Mouse (Mus musculus) forebrain, postnatal 0 days (tissue): Measurements from ENCODE around the gene Zfp710. TPM values are rescaled to one million over a fixed set of nuclear protein-coding genes. Genes with fewer than 3 reads are reported as not detected.
"Not testable (repeated sequence)": the region's sequence is repeated elsewhere in the genome, so short reads cannot be mapped to it uniquely, and the experiment has no call there.

ENCODE experiments used
- ATAC-seq: fragments of 200-750 bp; cut with Nextera tagmentation; 2 replicates; pipeline ENCODE4 v1.8.0; 2017; ENCODE audit warnings: mild to moderate bottlenecking, moderate library complexity
- DNase-seq: peaks from one replicate; pipeline ENCODE4 v3.0.0-alpha.2; 2015
- H3K27ac ChIP-seq: fragments of 300-500 bp; sonication (generic); 2 replicates; pipeline ENCODE4 v1.5.1; 2014; ENCODE audit warnings: low read depth, mild to moderate bottlenecking, antibody characterized with exemption, low read length, moderate library complexity, mixed read lengths
- H3K27me3 ChIP-seq: fragments of 300-500 bp; sonication (generic); 2 replicates; pipeline ENCODE4 v1.6.1; 2014; ENCODE audit warnings: mild to moderate bottlenecking, low read length, mixed read lengths; ENCODE audit not compliant: insufficient read depth
- H3K36me3 ChIP-seq: fragments of 300-500 bp; sonication (generic); 2 replicates; pipeline ENCODE4 v1.6.1; 2014; ENCODE audit warnings: mild to moderate bottlenecking, moderate library complexity; ENCODE audit not compliant: insufficient read depth
- H3K4me1 ChIP-seq: fragments of 300-500 bp; sonication (generic); 2 replicates; pipeline ENCODE4 v1.6.1; 2014; ENCODE audit warnings: antibody characterized with exemption; ENCODE audit not compliant: insufficient read depth
- H3K4me2 ChIP-seq: fragments of 300-500 bp; sonication (generic); 2 replicates; pipeline ENCODE4 v1.6.1; 2014; ENCODE audit warnings: low read depth, mild to moderate bottlenecking, moderate library complexity
- H3K4me3 ChIP-seq: fragments of 300-500 bp; sonication (generic); 2 replicates; pipeline ENCODE4 v1.5.1; 2014; ENCODE audit warnings: low read depth, low read length, mixed read lengths
- H3K9ac ChIP-seq: fragments of 300-500 bp; sonication (generic); 2 replicates; pipeline ENCODE4 v1.6.1; 2014; ENCODE audit warnings: mild to moderate bottlenecking
- H3K9me3 ChIP-seq: fragments of 300-500 bp; sonication (generic); 2 replicates; pipeline ENCODE4 v1.6.1; 2016; ENCODE audit warnings: low read length
- CTCF ChIP-seq: sonication (generic); IDR thresholded peaks from 2 replicates; pipeline ENCODE4 v1.5.1; 2016; ENCODE audit warnings: antibody characterized with exemption, control low read depth, low read depth
- WGBS: fragments of 180-500 bp; shearing (Covaris S2); extraction: QIAGEN DNeasy Blood & Tissue Kit; methylation state at CpG from one replicate; pipeline ENCODE4 v1.1.7; 2014; 5-methylcytosine and 5-hydroxymethylcytosine counted together
- polyA plus RNA-seq: library from polyadenylated mRNA; unstranded; fragments of >200 nt; fragmentation: Nextera tagmentation; extraction: Ambion mirVana; gene quantifications from 2 replicates; pipeline ENCODE4 v1.2.1, GENCODE M21; 2015
- total RNA-seq: library from RNA; depleted of rRNA; stranded (reverse); fragments of >200 nt; gene quantifications from 2 replicates; pipeline ENCODE4 v1.2.3, GENCODE M21; 2014; rRNA removed

The Zfp710 gene
- total and polyA plus RNA-seq, 2 experiments from 2014 or later, result 12.3 to 30.6 TPM

DNA sequence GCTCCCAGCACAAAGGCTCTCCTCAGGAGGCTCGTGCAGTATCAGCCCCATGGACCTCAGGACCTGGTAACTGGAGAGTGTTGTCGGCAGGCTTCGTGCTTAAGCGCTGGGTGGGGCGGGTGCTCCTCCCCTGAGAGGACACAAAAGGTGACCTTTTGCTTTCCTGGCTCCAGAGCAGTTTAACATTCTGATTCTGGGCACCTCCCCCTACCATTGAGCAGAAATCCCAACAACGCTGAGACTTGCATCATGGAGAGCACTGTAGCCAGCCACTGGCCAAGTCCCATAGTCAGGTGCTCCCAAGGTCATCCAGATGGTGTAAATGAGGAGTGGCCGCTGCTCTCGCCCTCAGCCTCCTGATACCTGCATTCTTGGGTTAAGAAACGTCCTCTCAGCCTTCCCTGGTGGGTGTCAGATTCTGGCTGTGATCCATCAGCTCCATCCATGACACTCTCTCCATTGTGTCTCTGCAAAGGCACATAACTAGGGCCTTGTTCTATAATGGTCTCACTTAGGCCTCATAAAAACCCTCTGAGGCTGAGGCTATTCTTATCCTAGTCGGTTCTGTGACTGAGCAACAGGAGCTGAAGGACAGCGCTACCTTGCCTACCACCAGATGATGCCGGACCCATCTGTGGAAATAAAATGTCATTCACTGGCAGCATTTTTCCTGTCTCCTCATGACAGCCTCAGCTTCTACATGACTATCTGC lies 105.9 kb downstream of the Zfp710 start:
- Histone ChIP-seq H3K4me1 (no peaks in the 10 kb centered on the region), H3K4me2 (no peak overlapping the region), H3K4me3 (no peak overlapping the region), H3K36me3 (no peaks in the 10 kb centered on the region), H3K9me3 (no peaks in the 10 kb centered on the region), H3K9ac (no peak overlapping the region), H3K27ac (no peak overlapping the region), H3K27me3 (no peaks in the 10 kb centered on the region)
- DNase-seq (no peak), ATAC-seq (no peak)
- TF ChIP-seq CTCF, result no peak
- 43% methylated on average over 12 of the region's 12 CpGs for WGBS

DNA sequence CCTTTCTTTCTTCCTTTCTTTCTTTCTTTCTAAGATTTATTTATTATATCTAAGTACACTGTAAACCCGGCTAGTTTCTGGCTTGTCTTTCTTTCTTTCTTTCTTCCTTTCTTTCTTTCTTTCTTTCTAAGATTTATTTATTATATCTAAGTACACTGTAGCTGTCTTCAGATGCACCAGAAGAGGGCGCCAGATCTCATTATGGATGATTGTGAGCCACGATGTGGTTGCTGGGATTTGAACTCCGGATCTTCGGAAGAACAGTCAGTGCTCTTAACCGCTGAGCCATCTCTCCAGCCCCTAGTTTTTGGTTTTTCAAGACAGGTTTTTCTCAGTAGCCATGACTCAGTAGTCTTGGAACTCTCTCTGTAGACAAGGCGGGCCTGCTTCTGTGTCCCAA lies 106.7 kb downstream of the Zfp710 start:
- H3K9me3 ChIP-seq, ATAC-seq, H3K27ac ChIP-seq, H3K9ac ChIP-seq, H3K4me3 ChIP-seq, H3K4me1 ChIP-seq, H3K27me3 ChIP-seq, H3K4me2 ChIP-seq, DNase-seq, H3K36me3 ChIP-seq: not testable (repeated sequence)
- peak; percentile 30; the same call in 1 of the 2 replicates for TF ChIP-seq CTCF
- WGBS, result 72% methylated on average over 7 of the region's 7 CpGs

DNA sequence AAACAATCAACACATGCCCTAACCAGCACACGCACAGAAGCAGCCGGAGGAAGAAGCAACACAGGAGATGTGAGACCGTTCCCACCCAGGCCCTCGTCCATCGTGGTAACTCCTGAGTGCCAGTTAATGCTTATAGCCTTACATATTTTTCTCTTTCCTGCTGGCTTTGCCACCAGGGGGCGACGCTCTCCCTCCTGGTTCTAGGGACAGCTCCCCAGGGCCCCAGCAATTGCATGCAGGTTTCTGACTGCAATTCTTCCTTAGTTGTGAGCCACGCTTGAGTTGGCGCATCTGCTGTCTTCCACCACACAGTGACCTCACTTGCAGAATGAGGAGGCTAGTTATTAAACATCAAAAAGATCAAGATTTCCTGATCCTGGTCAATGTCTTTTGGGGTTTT lies 107.9 kb downstream of the Zfp710 start:
- ATAC-seq, result peak; percentile 34; the same call in 1 of the 2 replicates
- 55% methylated on average over 9 of the region's 9 CpGs for WGBS
- peak; percentile 63 for DNase-seq

DNA sequence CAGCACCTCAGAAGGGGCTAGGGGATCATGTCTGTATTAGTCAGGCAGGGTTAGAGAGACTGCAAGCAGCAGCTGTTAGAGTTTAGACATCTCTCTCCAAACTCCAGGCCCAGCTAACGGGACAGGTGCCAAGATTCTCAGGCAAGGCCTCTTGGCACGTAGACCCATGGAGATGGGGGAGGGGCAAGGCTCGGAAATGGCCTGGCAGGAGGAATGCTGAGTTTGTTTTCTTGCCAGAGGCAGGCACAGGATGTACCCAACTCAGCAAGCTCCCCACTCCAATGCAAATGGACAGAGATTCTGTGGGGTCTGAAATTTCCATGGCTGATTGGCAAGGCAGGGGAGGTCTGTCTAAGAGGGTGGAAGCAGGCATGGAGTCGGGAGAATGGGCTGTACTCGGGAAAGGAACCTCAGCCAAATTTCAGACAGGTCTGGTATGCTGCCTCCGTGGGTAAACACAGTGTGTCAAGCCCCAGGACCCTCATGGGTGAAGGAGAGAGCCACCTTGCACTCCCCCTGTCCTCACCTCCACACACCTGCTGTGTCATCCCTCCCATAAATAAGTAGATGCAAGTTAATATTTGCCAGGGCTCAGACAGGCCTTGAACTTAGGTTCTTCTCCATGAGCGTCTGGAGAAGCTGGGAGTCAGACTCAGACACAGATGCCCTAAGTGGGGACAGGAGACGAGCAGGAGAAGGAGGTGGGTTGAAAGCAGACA lies 110.0 kb downstream of the Zfp710 start:
- no peak overlapping the region for H3K4me3 ChIP-seq
- ATAC-seq (peak; percentile 79), DNase-seq (peak; percentile 84)
- H3K4me2 ChIP-seq, result no peak overlapping the region
- no peaks in the 10 kb centered on the region for H3K36me3 ChIP-seq
- 0 out of 2 replicates have a peak overlapping the region, but pooled peaks have one; percentile 54 for H3K27ac ChIP-seq
- H3K27me3 ChIP-seq, result no peaks in the 10 kb centered on the region
- H3K4me1 ChIP-seq, result no peaks in the 10 kb centered on the region
- 0 out of 2 replicates have a peak, but pooled peaks cover 8% of the 10 kb centered on the region for H3K9me3 ChIP-seq
- 33% methylated on average over 8 of the region's 8 CpGs for WGBS
- no peak overlapping the region for H3K9ac ChIP-seq
- no peak for TF ChIP-seq CTCF

More for the DNA sequence above, 107.9 kb downstream of the Zfp710 start:
- TF ChIP-seq CTCF, result peak; percentile 68
- Histone ChIP-seq H3K36me3 (no peaks in the 10 kb centered on the region), H3K27ac (no peak overlapping the region), H3K4me1 (no peaks in the 10 kb centered on the region), H3K9ac (no peak overlapping the region), H3K4me2 (no peak overlapping the region), H3K27me3 (no peaks in the 10 kb centered on the region), H3K4me3 (no peak overlapping the region), H3K9me3 (0 out of 2 replicates have a peak, but pooled peaks cover 8% of the 10 kb centered on the region)

DNA sequence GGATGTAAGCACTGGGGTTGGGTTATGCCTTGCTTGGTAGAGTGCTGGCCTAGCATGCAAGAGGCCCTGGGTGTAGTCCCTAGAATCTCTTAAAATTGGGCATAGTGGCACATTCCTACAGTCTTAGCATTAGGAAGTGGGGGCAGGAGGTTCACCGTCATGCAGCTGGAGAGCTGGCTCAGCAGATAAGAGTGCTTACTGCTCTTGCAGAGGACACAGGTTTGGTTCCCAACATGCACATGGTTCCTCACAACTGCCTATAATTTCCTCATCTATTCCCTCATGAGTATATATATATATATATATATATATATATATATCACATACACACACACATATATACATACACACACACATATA lies 110.5 kb downstream of the Zfp710 start:
- no peaks in the 10 kb centered on the region for H3K27me3 ChIP-seq
- WGBS, result 93% methylated on average over 1 of the region's 1 CpGs
- no peak for TF ChIP-seq CTCF
- H3K9me3 ChIP-seq, result 0 out of 2 replicates have a peak, but pooled peaks cover 8% of the 10 kb centered on the region
- H3K27ac ChIP-seq, result 0 out of 2 replicates have a peak overlapping the region, but pooled peaks have one; percentile 54
- no peak overlapping the region for H3K4me2 ChIP-seq
- H3K4me3 ChIP-seq, result no peak overlapping the region
- H3K36me3 ChIP-seq, result no peaks in the 10 kb centered on the region
- ATAC-seq (no peak), DNase-seq (no peak)
- H3K4me1 ChIP-seq, result no peaks in the 10 kb centered on the region
- no peak overlapping the region for H3K9ac ChIP-seq

DNA sequence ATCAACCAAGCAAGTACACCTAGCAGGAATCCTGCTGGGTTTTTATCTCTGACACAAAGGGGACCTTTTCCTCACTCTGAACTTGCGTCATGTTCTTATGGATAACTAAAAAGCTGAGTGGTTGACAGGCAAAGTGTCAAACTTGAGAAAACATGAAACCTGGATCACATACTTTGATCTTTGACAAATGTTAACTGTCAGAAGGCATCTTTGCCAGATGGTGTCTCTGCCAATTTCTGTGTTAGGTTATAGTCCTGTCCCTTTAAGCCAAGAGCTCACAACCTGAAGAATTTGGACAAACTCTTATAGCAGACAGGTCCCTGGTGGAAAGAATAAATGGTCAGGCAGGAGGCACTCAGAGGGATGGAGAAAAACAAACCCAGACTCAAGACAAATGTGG lies 113.8 kb downstream of the Zfp710 start:
- Histone ChIP-seq H3K36me3 (no peaks in the 10 kb centered on the region), H3K27ac (no peak overlapping the region), H3K27me3 (no peaks in the 10 kb centered on the region), H3K9me3 (0 out of 2 replicates have a peak, but pooled peaks cover 8% of the 10 kb centered on the region), H3K4me3 (no peak overlapping the region), H3K9ac (no peak overlapping the region), H3K4me2 (no peak overlapping the region), H3K4me1 (0 out of 2 replicates have a peak, but pooled peaks cover 3% of the 10 kb centered on the region)
- DNase-seq (no peak), ATAC-seq (no peak)
- TF ChIP-seq CTCF, result no peak
- 50% methylated on average over 1 of the region's 1 CpGs for WGBS

DNA sequence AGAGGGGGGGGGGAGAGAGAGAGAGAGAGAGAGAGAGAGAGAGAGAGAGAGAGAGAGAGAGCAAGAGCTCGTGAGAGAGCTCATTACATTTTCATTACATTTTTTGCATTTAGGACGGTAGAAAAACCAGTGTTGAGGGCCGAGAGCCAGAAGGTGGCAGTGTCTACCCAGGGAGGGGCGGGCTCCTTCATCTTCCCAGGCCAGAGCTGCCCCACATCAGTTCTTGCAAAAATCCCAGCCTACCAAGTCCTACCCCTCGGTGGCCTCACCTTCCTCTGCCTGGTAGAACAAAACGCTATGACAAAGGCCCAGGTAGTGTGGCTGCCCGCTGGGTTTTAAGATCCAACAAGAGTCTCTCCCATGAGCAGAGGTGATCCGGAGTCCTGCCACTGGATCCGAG lies 116.2 kb downstream of the Zfp710 start:
- Histone ChIP-seq H3K4me1 (0 out of 2 replicates have a peak, but pooled peaks cover 3% of the 10 kb centered on the region), H3K9ac (no peak overlapping the region), H3K4me3 (no peak overlapping the region), H3K27ac (no peak overlapping the region), H3K9me3 (0 out of 2 replicates have a peak, but pooled peaks cover 8% of the 10 kb centered on the region), H3K36me3 (no peaks in the 10 kb centered on the region), H3K27me3 (no peaks in the 10 kb centered on the region), H3K4me2 (no peak overlapping the region)
- TF ChIP-seq CTCF, result peak; percentile 84
- DNase-seq (peak; percentile 77), ATAC-seq (peak; percentile 70)
- 13% methylated on average over 9 of the region's 9 CpGs for WGBS

Other genes starting within 250 kb of the Zfp710 start
- gene Mesp1, start 231.0 kb upstream of the Zfp710 start, total RNA-seq, result 0.23 and 1.6 TPM in 2 replicates
- gene Mesp1, start 231.0 kb upstream of the Zfp710 start, polyA plus RNA-seq, result 0.77 and 1.1 TPM in 2 replicates
- gene Mesp2, start 214.1 kb upstream of the Zfp710 start, total RNA-seq, result 0.77 and 1.00 TPM in 2 replicates
- 2.1 TPM in 2 replicates for gene Mesp2, start 214.1 kb upstream of the Zfp710 start, polyA plus RNA-seq
- gene Anpep, start 163.8 kb upstream of the Zfp710 start, total RNA-seq, result 3.4 and 5.8 TPM in 2 replicates
- 3.7 and 4.7 TPM in 2 replicates for gene Anpep, start 163.8 kb upstream of the Zfp710 start, polyA plus RNA-seq
- gene Ap3s2, start 104.2 kb upstream of the Zfp710 start, total RNA-seq, result 32.1 and 38.0 TPM in 2 replicates
- 36.7 and 39.0 TPM in 2 replicates for gene Ap3s2, start 104.2 kb upstream of the Zfp710 start, polyA plus RNA-seq
- gene Arpin, start 89.5 kb upstream of the Zfp710 start, total RNA-seq, result 19.5 and 22.8 TPM in 2 replicates
- gene Arpin, start 89.5 kb upstream of the Zfp710 start, polyA plus RNA-seq, result 10.5 and 12.5 TPM in 2 replicates
- 143 and 145 TPM in 2 replicates for gene Idh2, start 90.6 kb downstream of the Zfp710 start, total RNA-seq
- gene Idh2, start 90.6 kb downstream of the Zfp710 start, polyA plus RNA-seq, result 110 and 128 TPM in 2 replicates
- gene Sema4b, start 162.0 kb downstream of the Zfp710 start, total RNA-seq, result 24.5 and 35.6 TPM in 2 replicates
- 17.0 and 22.4 TPM in 2 replicates for gene Sema4b, start 162.0 kb downstream of the Zfp710 start, polyA plus RNA-seq
- 11.3 and 16.4 TPM in 2 replicates for gene Cib1, start 208.0 kb downstream of the Zfp710 start, total RNA-seq
- 29.0 and 29.3 TPM in 2 replicates for gene Cib1, start 208.0 kb downstream of the Zfp710 start, polyA plus RNA-seq
- 4.1 and 5.8 TPM in 2 replicates for gene Gdpgp1, start 208.1 kb downstream of the Zfp710 start, total RNA-seq
- gene Gdpgp1, start 208.1 kb downstream of the Zfp710 start, polyA plus RNA-seq, result 1.3 and 2.6 TPM in 2 replicates
- 0.48 and 2.0 TPM in 2 replicates for gene Ttll13, start 221.6 kb downstream of the Zfp710 start, total RNA-seq
- 1.4 and 1.5 TPM in 2 replicates for gene Ttll13, start 221.6 kb downstream of the Zfp710 start, polyA plus RNA-seq
- 67.2 and 74.9 TPM in 2 replicates for gene Ngrn, start 236.4 kb downstream of the Zfp710 start, total RNA-seq
- gene Ngrn, start 236.4 kb downstream of the Zfp710 start, polyA plus RNA-seq, result 71.4 and 72.0 TPM in 2 replicates
- gene Vps33b, start 244.8 kb downstream of the Zfp710 start, total RNA-seq, result 37.5 and 41.0 TPM in 2 replicates
- 8.3 and 15.0 TPM in 2 replicates for gene Vps33b, start 244.8 kb downstream of the Zfp710 start, polyA plus RNA-seq